ENCODE assay signal across 9 mouse cellular contexts in the genomic region with DNA sequence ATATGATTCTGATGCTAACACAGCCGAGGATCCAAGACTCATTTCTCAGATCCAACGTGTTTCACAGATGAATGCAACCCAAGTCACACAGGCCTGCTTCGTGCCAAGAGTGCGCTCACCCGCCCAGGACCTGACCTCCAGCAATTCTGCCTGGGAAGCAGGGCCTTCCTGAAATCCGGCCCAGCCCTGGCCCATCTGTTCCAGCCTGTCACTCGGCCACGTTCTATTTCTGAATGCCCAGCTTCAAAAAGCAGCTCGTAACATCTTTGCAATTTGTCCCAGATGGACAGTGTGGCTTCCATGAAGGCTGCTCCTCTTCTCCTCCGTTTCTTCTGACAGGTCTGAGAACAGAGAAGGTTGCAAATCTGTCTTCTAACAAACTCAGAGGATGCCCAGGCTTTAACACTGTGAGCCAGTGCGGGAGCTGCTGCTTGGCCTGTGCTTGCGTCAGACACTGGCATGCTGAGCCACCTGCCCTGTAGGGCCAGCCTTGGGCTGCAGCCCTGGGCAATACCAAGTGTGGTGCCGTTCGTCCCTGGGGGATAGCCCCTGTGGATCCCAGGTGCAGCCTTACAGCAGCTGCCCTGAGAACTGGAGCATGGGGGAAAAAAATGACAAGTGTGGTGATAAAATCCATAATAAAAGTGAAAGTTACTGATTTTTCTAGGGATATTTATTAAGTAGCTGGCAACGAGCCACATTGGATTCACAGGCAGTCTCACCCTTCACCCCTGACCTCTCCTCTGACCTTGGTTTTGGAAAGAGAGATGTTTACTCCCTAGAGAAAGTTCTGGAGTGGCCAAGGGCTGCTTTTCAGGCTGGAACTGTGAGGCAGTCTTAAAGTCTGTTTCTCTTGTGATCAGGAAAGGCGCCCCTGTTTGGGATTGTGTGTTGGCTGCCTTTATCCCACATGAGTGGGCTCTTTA.
DNase-seq lines count a peak whose midpoint lies in the region; ATAC-seq and TF ChIP-seq lines count a peak whose summit lies in the region.
"Had no signal": no experiment of that assay in that cellular context is flagged by ENCODE, and none has a peak within 500 bp of the region (broad histone marks: within the 10 kb centered on the region; RNA-seq: fewer than 3 reads in every experiment).

No protein-coding gene starts in this region.

- H3K9me3 ChIP-seq in midbrain, postnatal 0 days (ENCODE audit: low read length), result no peaks in the 10 kb centered on the region
- H3K9me3 ChIP-seq: G1E had no signal

- peaks cover 10% of the 10 kb centered on the region for H3K4me1 ChIP-seq in liver, adult 2 months (ENCODE audit: control insufficient read depth, insufficient read depth, low read length)
- no peaks in the 10 kb centered on the region for H3K4me1 ChIP-seq in midbrain, postnatal 0 days (ENCODE audit: insufficient read depth, low read length)

- intact Hi-C loops in heart, postnatal 14 days (cut with DNase I), result no loop called here

- no peak for ATAC-seq in midbrain, postnatal 0 days (ENCODE audit: low FRiP score)
- ATAC-seq in granulocyte monocyte progenitor cell, adult 5-6 weeks (replicated peaks; ENCODE audit: poor library complexity, severe bottlenecking), result no peak

- H3K36me3 ChIP-seq in liver, adult 2 months (ENCODE audit: control insufficient read depth, insufficient read depth, low read length), result no peaks in the 10 kb centered on the region
- H3K36me3 ChIP-seq in midbrain, postnatal 0 days (ENCODE audit: insufficient read depth, low read length), result no peaks in the 10 kb centered on the region
- H3K36me3 ChIP-seq: G1E had no signal

- H3K4me3 ChIP-seq in liver, adult 2 months (ENCODE audit: insufficient read depth, low read depth, low read length), result no peak overlapping the region
- H3K4me3 ChIP-seq in midbrain, postnatal 0 days (ENCODE audit: low read depth, low read length), result no peak overlapping the region

- no peak overlapping the region for H3K4me2 ChIP-seq in midbrain, postnatal 0 days (ENCODE audit: low read depth, low read length, poor library complexity, severe bottlenecking)

- no peak for TF ChIP-seq CTCF in liver, adult 2 months (IDR thresholded peaks at IDR 0.05; ENCODE audit: low read depth, low read length)
- no peak for TF ChIP-seq CTCF in midbrain, postnatal 0 days (IDR thresholded peaks at IDR 0.05)

- H3K79me2 ChIP-seq in liver, adult 2 months (ENCODE audit: control insufficient read depth, insufficient read depth, low read length), result no peaks in the 10 kb centered on the region

- H3K27ac ChIP-seq in liver, adult 2 months (replicated peaks; ENCODE audit: insufficient read depth, low read depth, low read length), result peak overlapping the region; percentile 17; the same call in 1 of the 2 replicates
- H3K27ac ChIP-seq in midbrain, postnatal 0 days (ENCODE audit: low read depth, low read length), result 0 out of 2 replicates have a peak overlapping the region, but pooled peaks have one; percentile 4

- no peak overlapping the region for H3K9ac ChIP-seq in liver, adult 2 months (ENCODE audit: low read depth, low read length)
- no peak overlapping the region for H3K9ac ChIP-seq in midbrain, postnatal 0 days (replicated peaks; ENCODE audit: low read length, poor library complexity, severe bottlenecking)

- no peaks in the 10 kb centered on the region for H3K27me3 ChIP-seq in liver, adult 2 months (ENCODE audit: control insufficient read depth, insufficient read depth, low read length)
- no peaks in the 10 kb centered on the region for H3K27me3 ChIP-seq in midbrain, postnatal 0 days (ENCODE audit: insufficient read depth, low read length)

- DNase-seq in liver, adult 2 months (ENCODE audit: extremely low read depth, low read depth, low spot score), result peak; percentile 83
- DNase-seq in liver, result no peak
- DNase-seq in embryo, embryonic 10.5 days (ENCODE audit: low spot score), result peak; percentile 35
- peak; percentile 71 to 79 for DNase-seq in heart, postnatal 14 days
- peak; percentile 65 to 79 for DNase-seq in kidney, postnatal 4 days
- DNase-seq in midbrain, postnatal 0 days (ENCODE audit: low spot score), result peak; percentile 73
- no peak for DNase-seq in natural killer cell, adult 2 months (ENCODE audit: low spot score in 2 of 2)

- WGBS in liver, adult 2 months, result 29% methylated on average over 16 of the region's 16 CpGs
- WGBS in midbrain, postnatal 0 days, result 50% methylated on average over 16 of the region's 16 CpGs

- TF ChIP-seq POLR2A in liver, adult 2 months (IDR thresholded peaks at IDR 0.05; ENCODE audit: extremely low read depth, insufficient read depth, low read length), result no peak

Comparison
In these comparisons a context has a peak if more than half of its experiments do, and no peak if none do; other contexts are left out.
1. DNase-seq: peak in liver, adult 2 months (single experiment), embryo, embryonic 10.5 days (single experiment), heart, postnatal 14 days (2 of 2), kidney, postnatal 4 days (2 of 2) and midbrain, postnatal 0 days (single experiment); none in liver (single experiment) and natural killer cell, adult 2 months (0 of 2).